Mouse (Mus musculus): ENCODE results near the gene Sccpdh.

- TF ChIP-seq CTCF (conservative IDR thresholded peaks at IDR 0.05; ENCODE audit: low read length), result no peak
- no peak for TF ChIP-seq NANOG (IDR thresholded peaks at IDR 0.05; ENCODE audit: borderline replicate concordance, low read length)
- no peak for TF ChIP-seq POU5F1 (IDR thresholded peaks at IDR 0.05; ENCODE audit: borderline replicate concordance, low read length)
Observed at GRCm38 (mm10) chr1:179651224-179651623, 16.8 kb upstream of the Sccpdh start.
